Comparison of ENCODE assay signal across 12 mouse cellular contexts in genomic region chr9:66989581-66989980, GRCm38 (mm10). TPM values are rescaled to one million over a fixed set of nuclear protein-coding genes. Genes with fewer than 3 reads are reported as not detected.
DNase-seq lines count a peak whose midpoint lies in the region; ATAC-seq and TF ChIP-seq lines count a peak whose summit lies in the region.
"Had no signal": no experiment of that assay in that cellular context is flagged by ENCODE, and none has a peak within 500 bp of the region (broad histone marks: within the 10 kb centered on the region; RNA-seq: fewer than 3 reads in every experiment).

No protein-coding gene starts in this region.

- peak overlapping the region; percentile 68 for H3K27ac ChIP-seq in left cerebral cortex, adult 2 months
- H3K27ac ChIP-seq in embryonic facial prominence, embryonic 15.5 days (replicated peaks) = peak overlapping the region; percentile 86
- H3K27ac ChIP-seq: forebrain, embryonic 12.5 days; hindbrain, postnatal 0 days had no signal

- DNase-seq in left cerebral cortex, adult 2 months (ENCODE audit: extremely low spot score in 1 of 2, low spot score in 2 of 2) = no peak
- DNase-seq in left cerebral cortex, adult 9 months (ENCODE audit: low spot score in 2 of 2) = no peak
- no peak for DNase-seq in thymus, postnatal 25 days
- DNase-seq in urinary bladder, postnatal 10 days (ENCODE audit: low spot score) = no peak
- DNase-seq: spleen, adult 18-20 months; thymus, postnatal 4 days had no signal

- no peak overlapping the region for H3K4me2 ChIP-seq in embryonic facial prominence, embryonic 15.5 days (replicated peaks)
- peak overlapping the region; percentile 68 for H3K4me2 ChIP-seq in myocyte (ENCODE audit: low read depth)
- H3K4me2 ChIP-seq: forebrain, embryonic 12.5 days had no signal

- no peak overlapping the region for H3K9ac ChIP-seq in embryonic facial prominence, embryonic 15.5 days
- H3K9ac ChIP-seq: forebrain, embryonic 12.5 days had no signal

- H3K27me3 ChIP-seq in erythroblast, embryonic 14.5 days (ENCODE audit: control insufficient read depth) = peaks cover 4% of the 10 kb centered on the region; the same call in 1 of the 2 replicates
- H3K27me3 ChIP-seq in embryonic facial prominence, embryonic 15.5 days = no peaks in the 10 kb centered on the region
- H3K27me3 ChIP-seq in myocyte (ENCODE audit: control insufficient read depth, insufficient read depth, insufficient read length) = no peaks in the 10 kb centered on the region
- H3K27me3 ChIP-seq: forebrain, embryonic 12.5 days had no signal

- peak overlapping the region; percentile 48 for H3K4me3 ChIP-seq in erythroblast, embryonic 14.5 days (replicated peaks)
- no peak overlapping the region for H3K4me3 ChIP-seq in left cerebral cortex, adult 2 months
- H3K4me3 ChIP-seq in embryonic facial prominence, embryonic 15.5 days (replicated peaks) = no peak overlapping the region
- H3K4me3 ChIP-seq in myocyte = no peak overlapping the region
- H3K4me3 ChIP-seq: forebrain, embryonic 12.5 days had no signal

- peaks cover 3% of the 10 kb centered on the region; the same call in 1 of the 2 replicates for H3K9me3 ChIP-seq in erythroblast, embryonic 14.5 days (ENCODE audit: control insufficient read depth, low read length)
- H3K9me3 ChIP-seq in embryonic facial prominence, embryonic 15.5 days (replicated peaks) = no peaks in the 10 kb centered on the region
- H3K9me3 ChIP-seq: forebrain, embryonic 12.5 days had no signal

- intact Hi-C loops in left cerebral cortex, adult 2 months (cut with DNase I) = loop anchor here (10.0 kb wide), 1 partner anchor 475 kb away; the partner anchor contains the start of gene Fbxl22

- no peak for TF ChIP-seq CTCF in left cerebral cortex, adult 2 months (IDR thresholded peaks at IDR 0.05)

- ATAC-seq in erythroblast, adult 5-6 weeks (replicated peaks; ENCODE audit: low FRiP score, poor library complexity, severe bottlenecking) = no peak
- ATAC-seq in embryonic facial prominence, embryonic 15.5 days (ENCODE audit: insufficient number of reproducible peaks, low FRiP score, low TSS enrichment, low read depth) = no peak
- ATAC-seq: hindbrain, postnatal 0 days had no signal

- H3ac ChIP-seq in myocyte (ENCODE audit: control insufficient read depth, insufficient read length) = no peak overlapping the region

- H3K4me1 ChIP-seq in erythroblast, embryonic 14.5 days (ENCODE audit: control insufficient read depth) = peaks cover 54% of the 10 kb centered on the region
- peaks cover 32% of the 10 kb centered on the region for H3K4me1 ChIP-seq in embryonic facial prominence, embryonic 15.5 days

- 47% methylated on average over 6 of the region's 6 CpGs for WGBS in embryonic facial prominence, embryonic 15.5 days

- H3K36me3 ChIP-seq in erythroblast, embryonic 14.5 days (ENCODE audit: control insufficient read depth) = peaks cover 2% of the 10 kb centered on the region; the same call in 1 of the 2 replicates
- H3K36me3 ChIP-seq in embryonic facial prominence, embryonic 15.5 days = no peaks in the 10 kb centered on the region
- H3K36me3 ChIP-seq in myocyte (ENCODE audit: control insufficient read depth, insufficient read depth) = no peaks in the 10 kb centered on the region
- H3K36me3 ChIP-seq: forebrain, embryonic 12.5 days had no signal

- no peaks in the 10 kb centered on the region for H3K79me2 ChIP-seq in myocyte (ENCODE audit: control insufficient read depth, insufficient read depth)

- TF ChIP-seq POLR2A in myocyte (IDR thresholded peaks at IDR 0.05; ENCODE audit: insufficient read length, low read depth) = no peak

TF ChIP-seq in myocyte, 11 proteins besides CTCF, POLR2A, EP300 and RAD21:
- TF ChIP-seq TCF3 (IDR thresholded peaks at IDR 0.05; ENCODE audit: insufficient read length, low read depth) (no peak), SRF (IDR thresholded peaks at IDR 0.05; ENCODE audit: control insufficient read depth, insufficient read length, low read depth) (no peak), E2F4 (IDR thresholded peaks at IDR 0.05; ENCODE audit: insufficient read depth) (no peak)

RNA-seq across cellular contexts. Expression of gene Lactb, which starts 14.3 kb away (rescaled TPM):
- polyA plus RNA-seq in erythroblast, embryonic 14.5 days (2012) = 0.16 and 0.20 TPM in 2 replicates
- 0.96 and 12.1 TPM in 2 replicates for total RNA-seq in erythroblast, adult 5-6 weeks (2015; ENCODE audit: low replicate concordance)
- 3.2 and 7.2 TPM in 2 replicates for total RNA-seq in erythroblast, adult 5-6 weeks (2017; ENCODE audit: low replicate concordance)
- total RNA-seq in left cerebral cortex, adult 2 months (2021) = 10 to 100 TPM; 18.8 to 21.7 TPM
- 8.5 and 9.1 TPM in 2 replicates for polyA plus RNA-seq in embryonic facial prominence, embryonic 15.5 days (2015; fragmentation: Nextera tagmentation; extraction: Ambion mirVana)
- 6.6 TPM for polyA plus RNA-seq in myocyte (2012; fragmentation: generic; extraction: Trizol)

RNA-seq across cellular contexts. Expression of gene Rps27l, which starts 43.7 kb away (rescaled TPM):
- polyA plus RNA-seq in erythroblast, embryonic 14.5 days (2012) = 10.2 and 12.0 TPM in 2 replicates
- total RNA-seq in erythroblast, adult 5-6 weeks (2015; ENCODE audit: low replicate concordance) = 102 and 125 TPM in 2 replicates
- total RNA-seq in erythroblast, adult 5-6 weeks (2017; ENCODE audit: low replicate concordance) = 23.7 and 43.2 TPM in 2 replicates
- 10 to 100 TPM; 34.2 to 39.5 TPM for total RNA-seq in left cerebral cortex, adult 2 months (2021)
- 616 and 650 TPM in 2 replicates for polyA plus RNA-seq in embryonic facial prominence, embryonic 15.5 days (2015; fragmentation: Nextera tagmentation; extraction: Ambion mirVana)
- polyA plus RNA-seq in myocyte (2012; fragmentation: generic; extraction: Trizol) = 588 TPM

RNA-seq across cellular contexts. Expression of gene Tpm1, which starts 59.6 kb away (rescaled TPM):
- 12.8 and 14.1 TPM in 2 replicates for polyA plus RNA-seq in erythroblast, embryonic 14.5 days (2012)
- 213 and 329 TPM in 2 replicates for total RNA-seq in erythroblast, adult 5-6 weeks (2015; ENCODE audit: low replicate concordance)
- total RNA-seq in erythroblast, adult 5-6 weeks (2017; ENCODE audit: low replicate concordance) = 393 and 461 TPM in 2 replicates
- total RNA-seq in left cerebral cortex, adult 2 months (2021) = 100 to 1,000 TPM; 223 to 236 TPM
- 870 and 880 TPM in 2 replicates for polyA plus RNA-seq in embryonic facial prominence, embryonic 15.5 days (2015; fragmentation: Nextera tagmentation; extraction: Ambion mirVana)
- polyA plus RNA-seq in myocyte (2012; fragmentation: generic; extraction: Trizol) = 1,921 TPM

Comparison
In these comparisons a context has a peak if more than half of its experiments do, and no peak if none do; other contexts are left out.
1. RNA of gene Rps27l, which starts 43.7 kb away (polyA plus RNA-seq): 616 to 650 TPM in embryonic facial prominence, embryonic 15.5 days and 588 TPM in myocyte (single experiment); 10.2 to 12.0 TPM in erythroblast, embryonic 14.5 days; every median in the first group is over 10 times any median in the second.
2. RNA of gene Tpm1, which starts 59.6 kb away (polyA plus RNA-seq): 1,921 TPM in myocyte (single experiment) and 870 to 880 TPM in embryonic facial prominence, embryonic 15.5 days; 12.8 to 14.1 TPM in erythroblast, embryonic 14.5 days; every median in the first group is over 10 times any median in the second.